Mouse (Mus musculus) hindbrain, embryonic 14.5 days (tissue): ENCODE data around the gene Atp6v0d1. TPM values are rescaled to one million over a fixed set of nuclear protein-coding genes. Genes with fewer than 3 reads are reported as not detected.

Experiments
- ATAC-seq: fragments of 200-750 bp; cut with Nextera tagmentation; 2 replicates; pipeline ENCODE4 v1.8.0; 2017; ENCODE audit warnings: moderate number of reproducible peaks, mild to moderate bottlenecking, moderate TSS enrichment, moderate library complexity; ENCODE audit not compliant: low FRiP score
- DNase-seq: peaks from one replicate; pipeline ENCODE4 v3.0.0-alpha.2; 2015; ENCODE audit warnings: low spot score
- H3K27ac ChIP-seq: fragments of 300-500 bp; sonication (generic); 2 replicates; pipeline ENCODE4 v1.5.1; 2014; ENCODE audit warnings: mild to moderate bottlenecking, moderate library complexity
- H3K27me3 ChIP-seq: fragments of 300-500 bp; sonication (generic); 2 replicates; pipeline ENCODE4 v1.6.1; 2014; ENCODE audit warnings: mild to moderate bottlenecking, low read length, mixed read lengths; ENCODE audit not compliant: control insufficient read depth, insufficient read depth
- H3K36me3 ChIP-seq: fragments of 300-500 bp; sonication (generic); replicated peaks from 2 replicates; pipeline ENCODE4 v1.6.1; 2014; ENCODE audit not compliant: control insufficient read depth, insufficient read depth
- H3K4me1 ChIP-seq: fragments of 300-500 bp; sonication (generic); replicated peaks from 2 replicates; pipeline ENCODE4 v1.6.1; 2014; ENCODE audit warnings: antibody characterized with exemption, low read length, mixed read lengths; ENCODE audit not compliant: control insufficient read depth, insufficient read depth
- H3K4me2 ChIP-seq: fragments of 300-500 bp; sonication (generic); replicated peaks from 2 replicates; pipeline ENCODE4 v1.6.1; 2014; ENCODE audit warnings: mild to moderate bottlenecking, moderate library complexity
- H3K4me3 ChIP-seq: fragments of 300-500 bp; sonication (generic); replicated peaks from 2 replicates; pipeline ENCODE4 v1.5.1; 2014; ENCODE audit warnings: mild to moderate bottlenecking, low read length
- H3K9ac ChIP-seq: fragments of 300-500 bp; sonication (generic); 2 replicates; pipeline ENCODE4 v1.6.1; 2014
- H3K9me3 ChIP-seq: fragments of 300-500 bp; sonication (generic); 2 replicates; pipeline ENCODE4 v1.6.1; 2016; ENCODE audit warnings: low read length; ENCODE audit not compliant: control insufficient read depth
- WGBS: fragments of 180-500 bp; shearing (Covaris S2); extraction: QIAGEN DNeasy Blood & Tissue Kit; methylation state at CpG from one replicate; pipeline ENCODE4 v1.1.7; 2014; 5-methylcytosine and 5-hydroxymethylcytosine counted together
- polyA plus RNA-seq: library from polyadenylated mRNA; unstranded; fragments of >200 nt; fragmentation: Nextera tagmentation; extraction: Ambion mirVana; gene quantifications from 2 replicates; pipeline ENCODE4 v1.2.1, GENCODE M21; 2014

Gene Atp6v0d1
- polyA plus RNA-seq, 1 experiment from 2014 or later = 231 TPM

DNA sequence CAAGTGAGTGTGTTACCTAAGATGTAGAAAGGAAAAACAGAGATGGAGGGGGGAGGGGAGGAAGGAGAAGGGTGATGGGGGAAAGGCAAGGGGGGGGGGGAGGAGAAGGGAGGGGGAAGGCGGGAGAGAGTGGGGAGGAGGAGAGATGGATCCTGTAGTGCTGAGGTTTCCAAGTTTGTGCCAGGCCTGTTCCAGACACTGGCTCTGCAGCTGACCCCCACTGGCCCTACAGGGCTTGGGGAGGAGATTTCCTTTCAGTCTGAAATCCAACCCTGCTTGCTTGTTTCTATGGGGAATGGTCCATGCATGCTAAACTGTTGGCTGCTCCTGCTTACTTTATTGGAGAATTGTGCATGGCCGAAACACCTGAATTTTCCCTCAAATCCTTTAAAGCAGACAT is 57.1 kb downstream of the Atp6v0d1 start:
- Histone ChIP-seq H3K27ac (no peak overlapping the region), H3K9ac (no peak overlapping the region), H3K36me3 (no peaks in the 10 kb centered on the region), H3K27me3 (no peaks in the 10 kb centered on the region), H3K4me3 (no peak overlapping the region), H3K4me1 (no peaks in the 10 kb centered on the region), H3K9me3 (no peaks in the 10 kb centered on the region), H3K4me2 (no peak overlapping the region)
- DNase-seq = no peak
- no peak for ATAC-seq
- 30% methylated on average over 2 of the region's 2 CpGs for WGBS

DNA sequence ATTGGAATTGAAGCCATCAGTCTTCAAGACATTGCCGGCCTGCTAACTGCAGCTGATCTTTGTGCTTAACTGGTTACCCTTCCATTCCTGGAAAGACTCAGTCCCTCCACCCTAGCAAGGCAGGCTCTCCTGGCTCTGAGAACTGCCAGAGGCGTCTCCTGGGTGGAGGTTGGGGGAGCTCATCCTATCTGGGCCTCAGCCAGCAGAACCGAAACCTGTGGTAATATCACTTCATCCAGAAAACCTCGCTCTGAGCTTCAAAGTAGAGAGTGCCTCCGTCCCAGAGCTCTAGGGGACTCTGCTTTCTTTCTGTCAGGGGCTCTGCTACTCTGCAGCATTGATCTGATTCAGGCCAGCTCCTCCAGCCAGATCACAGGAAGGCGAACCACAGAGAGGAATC is 58.9 kb downstream of the Atp6v0d1 start:
- Histone ChIP-seq H3K9ac (no peak overlapping the region), H3K9me3 (no peaks in the 10 kb centered on the region), H3K36me3 (no peaks in the 10 kb centered on the region), H3K4me2 (no peak overlapping the region), H3K4me3 (no peak overlapping the region), H3K27ac (no peak overlapping the region), H3K27me3 (no peaks in the 10 kb centered on the region), H3K4me1 (no peaks in the 10 kb centered on the region)
- ATAC-seq (no peak), DNase-seq (no peak)
- WGBS = 79% methylated on average over 6 of the region's 6 CpGs

DNA sequence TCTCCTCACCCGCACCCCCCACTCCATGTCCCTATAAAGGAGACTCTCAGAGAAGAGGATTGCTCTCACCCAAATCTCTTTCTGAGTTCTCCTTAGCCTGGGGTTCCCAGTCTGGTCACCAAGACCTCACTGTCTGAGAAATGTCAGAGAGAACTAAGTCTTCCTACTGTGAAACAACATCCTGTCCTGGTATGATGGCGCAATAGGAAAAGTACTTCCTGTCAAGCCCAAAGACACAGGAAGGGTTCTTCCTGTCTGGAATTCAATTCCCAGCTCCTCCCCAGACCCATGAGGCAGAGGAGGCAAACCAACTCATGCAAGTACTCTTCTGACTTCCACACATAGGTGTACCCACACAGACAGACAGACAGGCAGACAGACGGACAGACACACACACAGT is 61.2 kb downstream of the Atp6v0d1 start:
- Histone ChIP-seq H3K36me3 (no peaks in the 10 kb centered on the region), H3K9ac (no peak overlapping the region), H3K27me3 (no peaks in the 10 kb centered on the region), H3K4me3 (no peak overlapping the region), H3K9me3 (no peaks in the 10 kb centered on the region), H3K27ac (no peak overlapping the region; the same call in 1 of the 2 replicates), H3K4me2 (no peak overlapping the region), H3K4me1 (no peaks in the 10 kb centered on the region)
- ATAC-seq (no peak), DNase-seq (no peak)
- WGBS = 92% methylated on average over 3 of the region's 3 CpGs

DNA sequence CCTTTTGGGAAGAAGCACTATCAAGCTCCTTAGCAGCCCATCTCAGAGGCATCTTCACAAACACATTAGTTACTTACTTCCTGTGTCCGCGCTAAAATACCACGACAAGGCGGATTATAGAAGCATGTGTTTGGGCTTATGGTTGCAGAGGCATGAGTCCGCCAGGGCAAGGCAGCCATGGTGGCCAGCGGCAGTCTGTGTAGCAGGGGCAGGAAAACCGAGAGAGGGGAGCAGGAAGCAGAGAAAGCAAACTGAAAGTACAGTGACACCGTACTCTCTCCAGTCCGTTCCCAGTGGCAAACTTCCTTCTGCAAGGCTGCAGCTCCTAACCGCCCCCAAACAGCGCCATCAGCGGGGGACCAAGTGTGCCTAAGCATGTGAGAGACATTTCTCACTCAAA is 66.1 kb downstream of the Atp6v0d1 start:
- H3K27me3 ChIP-seq = no peaks in the 10 kb centered on the region
- H3K36me3 ChIP-seq = no peaks in the 10 kb centered on the region
- no peaks in the 10 kb centered on the region for H3K9me3 ChIP-seq
- 74% methylated on average over 12 of the region's 12 CpGs for WGBS
- no peak overlapping the region for H3K4me2 ChIP-seq
- no peak overlapping the region for H3K27ac ChIP-seq
- H3K4me1 ChIP-seq = peaks cover 14% of the 10 kb centered on the region
- DNase-seq (no peak), ATAC-seq (no peak)
- no peak overlapping the region for H3K4me3 ChIP-seq
- no peak overlapping the region for H3K9ac ChIP-seq

DNA sequence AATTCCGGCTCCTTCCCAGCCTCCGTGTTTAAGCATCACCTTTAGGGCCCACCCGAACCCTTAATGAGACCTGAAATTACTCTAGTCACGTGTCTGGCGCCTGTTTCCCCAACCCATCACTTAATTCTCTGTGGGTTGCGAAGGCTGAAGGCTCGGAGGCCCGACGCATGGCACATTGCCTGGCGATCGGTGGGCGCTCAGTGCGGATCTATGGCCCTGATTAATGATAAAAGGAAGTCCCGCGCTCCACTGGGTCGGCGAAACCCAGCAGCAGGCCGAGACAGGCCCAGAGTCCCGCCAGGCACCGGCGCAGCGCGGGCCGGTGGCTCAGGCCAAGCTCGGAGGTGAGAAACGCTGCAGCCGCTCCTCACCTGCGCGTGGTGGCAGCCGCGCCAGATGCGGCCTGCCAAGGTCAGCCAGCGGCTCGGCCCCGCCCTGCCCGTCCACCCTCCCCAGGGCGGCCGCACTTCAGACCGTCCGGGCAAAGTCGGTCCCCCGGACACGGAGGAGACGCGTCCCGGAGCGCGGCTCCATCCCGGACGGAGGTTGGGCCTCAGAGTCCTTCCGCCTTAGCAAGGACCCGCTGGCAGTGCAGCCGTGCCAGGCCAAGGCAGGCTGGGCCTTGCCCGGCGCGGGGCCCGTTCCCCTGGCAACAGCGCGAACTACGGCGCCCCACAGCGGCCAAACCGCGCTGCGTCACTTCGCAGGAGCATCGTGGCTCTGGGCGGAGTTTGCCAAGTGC is 69.2 kb downstream of the Atp6v0d1 start, which contains the start of gene Zdhhc1:
Gene Zdhhc1 (minus strand): TSS at position 464 of the 742 bp plus-strand sequence.
- peak within 1 kb of the TSS; percentile 80 for H3K4me3 ChIP-seq
- no peaks in the 10 kb centered on the region for H3K9me3 ChIP-seq
- DNase-seq = peak; percentile 90
- peak within 1 kb of the TSS; percentile 92 for H3K4me2 ChIP-seq
- peaks cover 14% of the 10 kb centered on the region for H3K4me1 ChIP-seq
- peak within 1 kb of the TSS; percentile 85 for H3K27ac ChIP-seq
- H3K27me3 ChIP-seq = no peaks in the 10 kb centered on the region
- no peaks in the 10 kb centered on the region for H3K36me3 ChIP-seq
- ATAC-seq = peak; percentile 93
- H3K9ac ChIP-seq = peak within 1 kb of the TSS; percentile 86
- under 1% methylated on average over 68 of the region's 68 CpGs for WGBS

DNA sequence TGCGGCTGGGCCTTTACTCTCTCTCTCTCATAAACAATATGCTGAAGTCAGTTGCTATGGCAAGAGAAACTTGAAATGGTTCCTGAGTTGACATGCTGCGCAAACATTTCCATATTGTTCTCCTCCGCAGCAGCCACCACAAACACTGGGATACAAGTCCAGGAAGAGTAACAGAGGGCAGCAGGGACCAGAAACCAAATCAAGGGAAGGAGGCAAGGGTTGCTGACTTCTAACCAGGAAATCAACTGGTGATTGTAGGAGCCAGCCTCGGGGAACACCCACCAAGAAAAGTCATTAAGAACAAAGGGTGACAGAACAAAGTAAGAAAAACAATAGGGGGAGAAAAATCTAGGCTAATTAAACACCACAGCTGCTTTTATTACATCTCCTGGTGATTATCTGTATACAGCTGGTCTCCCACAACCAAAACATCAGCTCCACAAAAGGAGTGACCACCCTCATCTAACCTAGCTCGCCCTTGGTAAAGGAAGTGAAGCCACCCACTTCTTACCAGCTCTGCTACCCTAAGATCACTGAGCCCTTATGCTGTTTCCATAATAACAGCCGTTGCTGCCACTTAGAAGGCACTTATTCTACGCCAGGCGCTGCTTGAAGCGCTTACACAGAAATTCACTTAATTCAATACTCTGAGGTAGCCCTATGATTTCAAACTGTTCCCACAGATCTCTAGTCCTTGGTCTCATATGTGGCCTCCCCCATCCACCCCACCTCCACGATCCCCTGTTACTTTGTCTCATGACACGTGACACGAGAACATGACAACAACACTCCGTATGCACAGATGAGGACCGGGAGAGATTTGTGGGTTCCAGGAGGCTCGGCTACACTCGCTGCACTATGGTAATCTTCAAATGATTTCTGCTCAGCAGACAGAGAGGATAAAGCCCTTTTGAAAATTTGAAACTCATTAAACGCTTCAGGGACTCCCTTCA is 70.2 kb downstream of the Atp6v0d1 start:
- peak; percentile 31; the same call in 1 of the 2 replicates for ATAC-seq
- 21% methylated on average over 17 of the region's 17 CpGs for WGBS

DNA sequence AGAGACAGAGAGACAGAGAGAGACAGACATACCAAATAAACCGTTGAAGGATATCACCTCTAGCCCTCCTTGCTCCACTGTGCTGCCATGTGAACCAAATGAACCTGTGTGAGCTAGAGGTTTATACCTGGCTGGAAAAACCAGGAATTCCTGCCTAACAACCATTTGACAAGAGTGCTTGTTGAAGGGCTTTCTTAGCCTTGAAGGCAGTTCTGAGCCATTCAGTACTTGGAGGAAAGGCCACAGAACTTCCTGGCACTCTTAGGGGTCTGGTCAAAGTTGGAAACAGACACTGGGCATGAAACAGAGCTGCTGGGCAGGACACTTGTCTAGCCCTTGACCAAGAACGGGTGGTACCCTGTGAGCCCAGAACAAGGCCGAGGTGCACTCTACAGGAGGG is 71.3 kb downstream of the Atp6v0d1 start:
- Histone ChIP-seq H3K27ac (0 out of 2 replicates have a peak overlapping the region, but pooled peaks have one; percentile 41), H3K4me3 (no peak overlapping the region), H3K9ac (no peak overlapping the region), H3K4me2 (no peak overlapping the region), H3K27me3 (no peaks in the 10 kb centered on the region), H3K9me3 (no peaks in the 10 kb centered on the region), H3K4me1 (peaks cover 14% of the 10 kb centered on the region), H3K36me3 (no peaks in the 10 kb centered on the region)
- ATAC-seq = no peak
- WGBS = 90% methylated on average over 3 of the region's 3 CpGs
- no peak for DNase-seq

More for the DNA sequence above, 70.2 kb downstream of the Atp6v0d1 start:
- peak overlapping the region; percentile 86 for H3K9ac ChIP-seq
- H3K36me3 ChIP-seq = no peaks in the 10 kb centered on the region
- H3K4me3 ChIP-seq = peak overlapping the region; percentile 80
- peak overlapping the region; percentile 85 for H3K27ac ChIP-seq
- no peak for DNase-seq
- no peaks in the 10 kb centered on the region for H3K27me3 ChIP-seq
- no peaks in the 10 kb centered on the region for H3K9me3 ChIP-seq
- H3K4me2 ChIP-seq = peak overlapping the region; percentile 92
- peaks cover 14% of the 10 kb centered on the region for H3K4me1 ChIP-seq

DNA sequence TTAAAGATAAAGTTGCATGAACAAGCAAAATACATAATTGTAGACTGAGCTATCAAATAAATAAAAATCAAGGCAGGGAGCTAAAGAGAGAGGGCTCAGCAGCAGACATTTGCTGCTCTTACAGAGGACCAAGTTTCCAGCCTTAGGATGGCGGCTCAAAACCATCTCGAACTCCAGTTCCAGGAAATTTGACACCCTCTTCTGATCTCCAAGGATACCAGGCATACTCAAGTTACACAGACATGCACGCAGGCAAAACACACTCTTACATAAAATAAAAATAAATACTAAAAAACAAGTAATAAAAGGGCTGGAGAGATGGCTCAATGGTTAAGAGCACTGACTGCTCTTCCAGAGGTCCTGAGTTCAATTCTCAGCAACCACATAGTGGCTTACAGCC is 72.4 kb downstream of the Atp6v0d1 start:
- 67% methylated on average over 3 of the region's 3 CpGs for WGBS
- ATAC-seq (no peak), DNase-seq (no peak)
- Histone ChIP-seq H3K9ac (no peak overlapping the region), H3K9me3 (no peaks in the 10 kb centered on the region), H3K36me3 (no peaks in the 10 kb centered on the region), H3K27ac (no peak overlapping the region), H3K4me1 (peaks cover 14% of the 10 kb centered on the region), H3K4me3 (no peak overlapping the region), H3K27me3 (no peaks in the 10 kb centered on the region), H3K4me2 (no peak overlapping the region)

DNA sequence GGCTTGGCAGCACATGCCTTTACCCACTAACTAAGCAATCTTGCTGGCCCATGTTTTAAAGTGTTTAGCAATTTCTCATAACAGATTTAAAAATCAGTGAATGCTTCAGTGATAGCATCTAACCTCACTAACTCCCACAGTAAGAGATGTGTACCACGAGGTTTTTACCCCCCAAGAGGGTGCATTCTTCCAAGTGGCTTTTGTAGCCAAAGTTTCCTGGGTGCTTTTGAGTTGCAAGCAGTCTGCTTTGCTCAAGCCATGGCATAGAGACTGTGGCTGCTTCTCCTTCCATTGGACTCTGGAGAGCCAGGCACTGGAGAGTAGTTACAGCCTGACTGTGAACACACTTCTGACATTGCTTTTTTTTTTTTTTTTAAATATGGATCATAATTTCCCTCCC is 76.6 kb downstream of the Atp6v0d1 start:
- H3K9ac ChIP-seq = no peak overlapping the region
- H3K36me3 ChIP-seq = peaks cover 7% of the 10 kb centered on the region
- no peak overlapping the region for H3K4me2 ChIP-seq
- no peak for DNase-seq
- no peaks in the 10 kb centered on the region for H3K27me3 ChIP-seq
- H3K9me3 ChIP-seq = no peaks in the 10 kb centered on the region
- no peak overlapping the region for H3K27ac ChIP-seq
- no peaks in the 10 kb centered on the region for H3K4me1 ChIP-seq
- ATAC-seq = no peak
- H3K4me3 ChIP-seq = no peak overlapping the region
- 34% methylated on average over 1 of the region's 1 CpGs for WGBS
